7 mouse cellular contexts compared by ENCODE assay signal in the genomic region with DNA sequence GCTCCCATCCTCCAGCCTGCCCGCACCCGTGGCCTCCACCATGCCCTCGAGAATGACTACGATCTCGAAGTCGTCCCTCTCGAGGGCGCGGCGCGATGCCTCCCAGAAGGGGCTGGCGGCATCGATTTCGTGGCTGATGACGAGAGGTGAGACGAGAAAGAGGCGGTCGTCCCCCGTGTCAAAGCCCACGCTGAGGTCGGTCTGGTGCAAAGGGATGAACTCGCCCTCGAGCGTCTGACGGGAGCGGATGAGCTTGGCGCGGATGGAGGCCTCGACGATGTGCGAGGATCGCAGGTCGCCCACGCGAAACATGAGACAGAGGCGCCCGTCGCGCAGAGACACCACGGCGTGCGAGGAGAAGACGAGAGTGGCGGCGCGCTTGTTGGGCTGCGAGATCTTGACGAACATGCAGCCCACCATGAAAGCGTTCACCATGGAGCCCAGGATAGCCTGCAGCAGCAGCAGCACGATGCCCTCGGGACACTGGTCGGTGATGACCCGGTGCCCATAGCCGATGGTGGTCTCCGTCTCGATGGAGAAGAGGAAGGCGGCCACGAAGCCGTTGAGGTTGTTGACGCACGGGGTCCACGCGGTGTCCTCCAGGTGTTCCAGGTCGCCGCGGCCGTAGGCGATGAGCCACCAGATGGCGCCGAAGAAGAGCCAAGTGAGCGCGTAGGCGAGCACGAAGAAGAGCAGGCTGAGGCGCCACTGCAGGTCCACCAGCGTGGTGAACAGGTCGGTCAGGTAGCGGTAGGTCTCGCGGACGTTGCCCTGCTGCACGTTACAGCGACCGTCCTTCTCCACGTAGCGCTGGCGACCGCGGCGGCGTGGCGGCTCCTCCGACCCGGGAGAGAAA. TPM values are rescaled to one million over a fixed set of nuclear protein-coding genes. Genes with fewer than 3 reads are reported as not detected.
DNase-seq lines count a peak whose midpoint lies in the region; ATAC-seq and TF ChIP-seq lines count a peak whose summit lies in the region.

No protein-coding gene starts in this region.

- no peak overlapping the region for H3K27ac ChIP-seq in bone marrow macrophage, adult 2 months (ENCODE audit: insufficient read depth, low read depth, low read length)
- no peak overlapping the region for H3K27ac ChIP-seq in forebrain, embryonic 11.5 days (ENCODE audit: low read depth, low read length)
- no peak overlapping the region for H3K27ac ChIP-seq in hindbrain, embryonic 16.5 days (ENCODE audit: low read depth, low read length)
- H3K27ac ChIP-seq in limb, embryonic 13.5 days: no peak overlapping the region
- H3K27ac ChIP-seq in midbrain, embryonic 12.5 days (replicated peaks): no peak overlapping the region

- peak; percentile 82 for DNase-seq in R1 (ENCODE audit: low read depth, low spot score)
- DNase-seq in forebrain, embryonic 11.5 days (ENCODE audit: low spot score): peak; percentile 88
- DNase-seq in spleen, postnatal 14 days (ENCODE audit: low spot score in 2 of 2): peak; percentile 52 to 68

- peak overlapping the region; percentile 86 for H3K4me2 ChIP-seq in forebrain, embryonic 11.5 days (ENCODE audit: low read depth, low read length, severe bottlenecking)
- H3K4me2 ChIP-seq in hindbrain, embryonic 16.5 days (ENCODE audit: low read length): peak overlapping the region; percentile 87
- peak overlapping the region; percentile 85 for H3K4me2 ChIP-seq in limb, embryonic 13.5 days (replicated peaks)
- H3K4me2 ChIP-seq in midbrain, embryonic 12.5 days (replicated peaks): peak overlapping the region; percentile 64

- no peaks in the 10 kb centered on the region for H3K36me3 ChIP-seq in forebrain, embryonic 11.5 days (ENCODE audit: control insufficient read depth, insufficient read depth, low read length)
- H3K36me3 ChIP-seq in hindbrain, embryonic 16.5 days (ENCODE audit: control insufficient read depth, insufficient read depth, low read length): no peaks in the 10 kb centered on the region
- peaks cover 2% of the 10 kb centered on the region; the same call in 1 of the 2 replicates for H3K36me3 ChIP-seq in limb, embryonic 13.5 days
- peaks cover under 1% of the 10 kb centered on the region; the same call in 1 of the 2 replicates for H3K36me3 ChIP-seq in midbrain, embryonic 12.5 days

- H3K9ac ChIP-seq in forebrain, embryonic 11.5 days (ENCODE audit: low read length): peak overlapping the region; percentile 55
- peak overlapping the region; percentile 70 for H3K9ac ChIP-seq in hindbrain, embryonic 16.5 days (ENCODE audit: low read depth, low read length)
- H3K9ac ChIP-seq in limb, embryonic 13.5 days: peak overlapping the region; percentile 58
- peak overlapping the region; percentile 40 for H3K9ac ChIP-seq in midbrain, embryonic 12.5 days (replicated peaks)

- WGBS in forebrain, embryonic 11.5 days: 22% methylated on average over 94 of the region's 94 CpGs
- 19% methylated on average over 94 of the region's 94 CpGs for WGBS in hindbrain, embryonic 16.5 days
- WGBS in limb, embryonic 13.5 days: 19% methylated on average over 94 of the region's 94 CpGs
- WGBS in midbrain, embryonic 12.5 days: 22% methylated on average over 94 of the region's 94 CpGs

- peak; percentile 62 for ATAC-seq in forebrain, embryonic 11.5 days (replicated peaks; ENCODE audit: low FRiP score)
- ATAC-seq in hindbrain, embryonic 16.5 days: peak; percentile 76
- ATAC-seq in limb, embryonic 13.5 days (ENCODE audit: low FRiP score, low read depth): peak; percentile 38; the same call in 1 of the 2 replicates
- ATAC-seq in midbrain, embryonic 12.5 days (ENCODE audit: low FRiP score, low read depth): peak; percentile 38

- H3K4me1 ChIP-seq in bone marrow macrophage, adult 2 months (ENCODE audit: control insufficient read depth, insufficient read depth, low read length): peaks cover 2% of the 10 kb centered on the region
- H3K4me1 ChIP-seq in forebrain, embryonic 11.5 days (replicated peaks; ENCODE audit: control insufficient read depth, insufficient read depth, low read length): peaks cover 9% of the 10 kb centered on the region
- peaks cover 20% of the 10 kb centered on the region for H3K4me1 ChIP-seq in hindbrain, embryonic 16.5 days (ENCODE audit: control insufficient read depth, insufficient read depth, low read depth, low read length)
- H3K4me1 ChIP-seq in limb, embryonic 13.5 days: peaks cover 9% of the 10 kb centered on the region; the same call in 1 of the 2 replicates
- peaks cover 43% of the 10 kb centered on the region for H3K4me1 ChIP-seq in midbrain, embryonic 12.5 days

- TF ChIP-seq POLR2A in bone marrow macrophage, adult 2 months (IDR thresholded peaks at IDR 0.05; ENCODE audit: borderline replicate concordance, low read depth, low read length): no peak

- H3K9me3 ChIP-seq in forebrain, embryonic 11.5 days (ENCODE audit: control insufficient read depth, low read length): no peaks in the 10 kb centered on the region
- H3K9me3 ChIP-seq in hindbrain, embryonic 16.5 days (ENCODE audit: control insufficient read depth, low read length): no peaks in the 10 kb centered on the region
- H3K9me3 ChIP-seq in limb, embryonic 13.5 days: no peaks in the 10 kb centered on the region
- no peaks in the 10 kb centered on the region for H3K9me3 ChIP-seq in midbrain, embryonic 12.5 days

- peak; percentile 44; the same call in 1 of the 2 replicates for TF ChIP-seq CTCF in bone marrow macrophage, adult 2 months (IDR thresholded peaks at IDR 0.05; ENCODE audit: low read depth, low read length)

- peak overlapping the region; percentile 34 for H3K4me3 ChIP-seq in bone marrow macrophage, adult 2 months (ENCODE audit: insufficient read depth, low read length)
- H3K4me3 ChIP-seq in forebrain, embryonic 11.5 days (ENCODE audit: low read depth, low read length): peak overlapping the region; percentile 40
- H3K4me3 ChIP-seq in hindbrain, embryonic 16.5 days (ENCODE audit: low read length): peak overlapping the region; percentile 53
- H3K4me3 ChIP-seq in limb, embryonic 13.5 days: peak overlapping the region; percentile 50
- peak overlapping the region; percentile 41 for H3K4me3 ChIP-seq in midbrain, embryonic 12.5 days

- H3K27me3 ChIP-seq in forebrain, embryonic 11.5 days (ENCODE audit: control insufficient read depth, insufficient read depth, low read length): peaks cover 16% of the 10 kb centered on the region
- no peaks in the 10 kb centered on the region for H3K27me3 ChIP-seq in hindbrain, embryonic 16.5 days (replicated peaks; ENCODE audit: control insufficient read depth, insufficient read depth, low read length)
- H3K27me3 ChIP-seq in limb, embryonic 13.5 days: peaks cover 76% of the 10 kb centered on the region
- peaks cover 67% of the 10 kb centered on the region for H3K27me3 ChIP-seq in midbrain, embryonic 12.5 days

RNA-seq across cellular contexts. Expression of a gene that starts 3.2 kb away (rescaled TPM):
- 1.8 and 2.2 TPM in 2 replicates for polyA plus RNA-seq in bone marrow macrophage, adult 2 months (2012; ENCODE audit: insufficient read depth, insufficient read length, missing spikeins)
- polyA plus RNA-seq in forebrain, embryonic 11.5 days (2014; fragmentation: Nextera tagmentation; extraction: Ambion mirVana): 0.68 and 0.89 TPM in 2 replicates
- 4.9 and 5.6 TPM in 2 replicates for polyA plus RNA-seq in hindbrain, embryonic 16.5 days (2015; fragmentation: Nextera tagmentation; extraction: Ambion mirVana)
- 0.06 TPM in 1 of 2 replicates, not detected in the other for polyA plus RNA-seq in limb, embryonic 13.5 days (2015; fragmentation: Nextera tagmentation; extraction: Ambion mirVana)
- polyA plus RNA-seq in midbrain, embryonic 12.5 days (2016; fragmentation: Nextera tagmentation; extraction: Ambion mirVana): 1.7 and 2.7 TPM in 2 replicates

RNA-seq across cellular contexts. Expression of a gene that starts 15.1 kb away (rescaled TPM):
- 52.3 and 58.4 TPM in 2 replicates for polyA plus RNA-seq in bone marrow macrophage, adult 2 months (2012; ENCODE audit: insufficient read depth, insufficient read length, missing spikeins)
- 0.69 and 0.73 TPM in 2 replicates for polyA plus RNA-seq in forebrain, embryonic 11.5 days (2014; fragmentation: Nextera tagmentation; extraction: Ambion mirVana)
- polyA plus RNA-seq in hindbrain, embryonic 16.5 days (2015; fragmentation: Nextera tagmentation; extraction: Ambion mirVana): 3.5 and 3.9 TPM in 2 replicates
- 0.04 and 0.05 TPM in 2 replicates for polyA plus RNA-seq in limb, embryonic 13.5 days (2015; fragmentation: Nextera tagmentation; extraction: Ambion mirVana)
- 0.64 and 0.85 TPM in 2 replicates for polyA plus RNA-seq in midbrain, embryonic 12.5 days (2016; fragmentation: Nextera tagmentation; extraction: Ambion mirVana)

RNA-seq across cellular contexts. Expression of a gene that starts 28.0 kb away (rescaled TPM):
- 0.15 and 0.36 TPM in 2 replicates for polyA plus RNA-seq in bone marrow macrophage, adult 2 months (2012; ENCODE audit: insufficient read depth, insufficient read length, missing spikeins)
- polyA plus RNA-seq in forebrain, embryonic 11.5 days (2014; fragmentation: Nextera tagmentation; extraction: Ambion mirVana): 1.5 and 2.1 TPM in 2 replicates
- 96.7 and 102 TPM in 2 replicates for polyA plus RNA-seq in hindbrain, embryonic 16.5 days (2015; fragmentation: Nextera tagmentation; extraction: Ambion mirVana)
- 5.3 and 5.6 TPM in 2 replicates for polyA plus RNA-seq in limb, embryonic 13.5 days (2015; fragmentation: Nextera tagmentation; extraction: Ambion mirVana)
- polyA plus RNA-seq in midbrain, embryonic 12.5 days (2016; fragmentation: Nextera tagmentation; extraction: Ambion mirVana): 12.8 and 13.2 TPM in 2 replicates

RNA-seq across cellular contexts. Expression of a gene that starts 50.4 kb away (rescaled TPM):
- polyA plus RNA-seq in bone marrow macrophage, adult 2 months (2012; ENCODE audit: insufficient read depth, insufficient read length, missing spikeins): 14.3 and 15.4 TPM in 2 replicates
- polyA plus RNA-seq in forebrain, embryonic 11.5 days (2014; fragmentation: Nextera tagmentation; extraction: Ambion mirVana): 13.7 and 14.8 TPM in 2 replicates
- polyA plus RNA-seq in hindbrain, embryonic 16.5 days (2015; fragmentation: Nextera tagmentation; extraction: Ambion mirVana): 3.1 and 3.9 TPM in 2 replicates
- polyA plus RNA-seq in limb, embryonic 13.5 days (2015; fragmentation: Nextera tagmentation; extraction: Ambion mirVana): 6.2 and 6.8 TPM in 2 replicates
- polyA plus RNA-seq in midbrain, embryonic 12.5 days (2016; fragmentation: Nextera tagmentation; extraction: Ambion mirVana): 10.7 and 11.4 TPM in 2 replicates

Comparison
In these comparisons a context has a peak if more than half of its experiments do, and no peak if none do; other contexts are left out.
1. RNA of a gene that starts 15.1 kb away (polyA plus RNA-seq): 52.3 to 58.4 TPM in bone marrow macrophage, adult 2 months; 3.5 to 3.9 TPM in hindbrain, embryonic 16.5 days, 0.69 to 0.73 TPM in forebrain, embryonic 11.5 days, 0.64 to 0.85 TPM in midbrain, embryonic 12.5 days and 0.04 to 0.05 TPM in limb, embryonic 13.5 days; every median in the first group is over 10 times any median in the second.
2. Peak in every context shown above with its lines, with median percentiles within 50 percentile points of each other: DNase-seq, H3K4me3 ChIP-seq, ATAC-seq, H3K4me2 ChIP-seq and H3K9ac ChIP-seq.